Mouse (Mus musculus) ES-E14 (cell line): ENCODE data around the gene Mdga1. TPM values are rescaled to one million over a fixed set of nuclear protein-coding genes. Genes with fewer than 3 reads are reported as not detected.

Source experiments
- DNase-seq: peaks from one replicate; pipeline ENCODE4 v3.0.0-alpha.2; 2013; ENCODE audit warnings: low read depth, low spot score
- H3K27ac ChIP-seq: 2 replicates; pipeline ENCODE4 v1.5.1; 2012; ENCODE audit warnings: low read depth, mild to moderate bottlenecking, low read length, moderate library complexity, mixed read lengths; ENCODE audit not compliant: poor library complexity, insufficient read depth, severe bottlenecking
- H3K36me3 ChIP-seq: 2 replicates; pipeline ENCODE4 v1.6.1; 2012; ENCODE audit warnings: mild to moderate bottlenecking, low read length, moderate library complexity, mixed read lengths; ENCODE audit not compliant: control insufficient read depth, poor library complexity, insufficient read depth, severe bottlenecking
- H3K4me1 ChIP-seq, 2 experiments: fragments of 150-350 bp in 1 of 2; sonication (generic) in 1 of 2; 2 replicates each; pipeline ENCODE4 v1.6.1; 2012; ENCODE audit warnings: low read length in 2 of 2, mild to moderate bottlenecking in 1 of 2, mixed read lengths in 1 of 2; ENCODE audit not compliant: control insufficient read depth in 2 of 2, insufficient read depth in 2 of 2, poor library complexity in 1 of 2
- H3K4me3 ChIP-seq, 2 experiments: fragments of 150-350 bp in 1 of 2; sonication (generic) in 1 of 2; 2 replicates each; pipeline ENCODE4 v1.5.1; 2012; ENCODE audit warnings: low read length in 2 of 2, low read depth in 1 of 2, mild to moderate bottlenecking in 1 of 2, mixed read lengths in 1 of 2; ENCODE audit not compliant: insufficient read depth in 1 of 2, poor library complexity in 1 of 2, severe bottlenecking in 1 of 2
- H3K9ac ChIP-seq: 2 replicates; pipeline ENCODE4 v1.6.1; 2012; ENCODE audit warnings: low read depth, mild to moderate bottlenecking, low read length, mixed read lengths; ENCODE audit not compliant: poor library complexity, insufficient read depth, severe bottlenecking
- H3K9me3 ChIP-seq: fragments of 150-350 bp; sonication (generic); 2 replicates; pipeline ENCODE4 v1.6.1; 2012; ENCODE audit warnings: low read depth, mild to moderate bottlenecking, low read length; ENCODE audit not compliant: control insufficient read depth, insufficient read depth
- CHD2 ChIP-seq: IDR thresholded peaks from 2 replicates; pipeline ENCODE4 v1.6.1; 2014; ENCODE audit warnings: mild to moderate bottlenecking, low read depth, low read length, inconsistent platforms
- HCFC1 ChIP-seq: IDR thresholded peaks from 2 replicates; pipeline ENCODE4 v1.6.1; 2012; ENCODE audit warnings: low read length, inconsistent platforms, borderline replicate concordance; ENCODE audit not compliant: insufficient read depth
- MAFK ChIP-seq: IDR thresholded peaks from 2 replicates; pipeline ENCODE4 v1.6.1; 2014; ENCODE audit warnings: mild to moderate bottlenecking, low read depth, low read length, inconsistent platforms; ENCODE audit not compliant: insufficient read depth
- ZC3H11A ChIP-seq: IDR thresholded peaks from 2 replicates; pipeline ENCODE4 v1.6.1; 2012; ENCODE audit warnings: low read depth, mild to moderate bottlenecking, inconsistent platforms, low read length, borderline replicate concordance
- ZNF384 ChIP-seq: IDR thresholded peaks from 2 replicates; pipeline ENCODE4 v1.6.1; 2012; ENCODE audit warnings: low read depth, low read length, inconsistent platforms
- in situ Hi-C, 2 experiments: fragments of 600-800 bp; cut with MboI; formaldehyde crosslinking; loops; one replicate each; pipeline ENCODE4 v1.15.1; 2025; ENCODE audit warnings: low sequenced_read_pairs in 2 of 2, inconsistent platforms in 1 of 2; ENCODE audit not compliant: unreplicated experiment in 2 of 2
- total RNA-seq: library from RNA; depleted of rRNA; stranded (reverse); fragments of 300-350 nt; gene quantifications from 2 replicates; pipeline ENCODE4 v1.2.3, GENCODE M21; 2012

Gene Mdga1
- total RNA-seq, 1 experiment: 7.1 TPM

DNA sequence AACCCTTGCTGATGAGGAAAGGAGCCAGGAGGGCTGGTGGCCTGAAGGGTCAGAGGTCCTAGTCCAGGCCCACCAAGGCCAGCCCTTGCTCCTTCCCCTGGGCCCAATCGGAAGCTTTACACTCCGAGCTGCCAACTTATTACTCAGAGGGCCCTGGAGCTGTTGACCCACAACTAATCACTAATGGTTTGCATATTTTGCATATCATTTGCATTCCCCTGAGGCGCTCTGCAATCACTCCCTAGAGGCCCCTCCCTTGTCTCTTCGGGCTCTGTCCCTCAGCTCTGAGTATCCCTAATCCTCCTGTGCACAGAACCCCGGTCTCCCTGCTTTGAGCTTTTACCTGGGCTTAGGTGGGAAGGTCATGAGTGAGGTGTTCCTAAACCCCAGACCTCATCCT, 4.4 kb downstream of the Mdga1 start:
- H3K4me3 ChIP-seq: no peak overlapping the region
- H3K27ac ChIP-seq: no peak overlapping the region
- H3K4me1 ChIP-seq: peaks cover 7 to 19% of the 10 kb centered on the region in 2 experiments; a peak in 3 of 4 replicates
- in situ Hi-C loops: no loop called here
- no peak overlapping the region for H3K9ac ChIP-seq
- H3K36me3 ChIP-seq: no peaks in the 10 kb centered on the region
- no peaks in the 10 kb centered on the region for H3K9me3 ChIP-seq
- DNase-seq: no peak
- TF ChIP-seq HCFC1 (no peak), ZC3H11A (no peak), MAFK (no peak), ZNF384 (no peak), CHD2 (no peak)

DNA sequence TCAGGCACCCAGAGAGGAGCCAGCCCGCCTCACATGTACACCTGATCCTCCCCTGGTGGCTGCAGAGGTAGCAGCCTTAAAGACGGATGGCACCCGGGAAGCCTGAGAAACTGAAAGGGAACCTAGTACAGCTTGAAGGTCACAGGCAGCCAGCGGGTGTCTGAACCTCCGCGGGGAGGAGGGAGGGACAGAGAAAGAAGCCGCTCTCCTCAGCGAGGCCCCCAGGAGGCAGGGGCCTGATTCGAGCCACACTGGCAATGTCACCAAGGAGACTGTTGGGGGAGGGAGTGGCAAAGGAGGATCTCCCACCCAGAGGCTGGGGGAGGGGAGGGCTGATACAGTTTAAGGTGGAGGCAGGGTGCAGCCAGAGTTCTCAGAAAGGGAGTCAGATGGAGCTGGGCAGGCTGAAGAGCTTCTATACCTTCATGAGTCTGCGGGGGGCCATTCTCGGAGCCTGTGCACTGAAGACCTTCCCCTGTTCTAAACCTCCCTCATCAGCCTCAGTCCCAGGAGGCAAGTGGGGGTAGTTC, 6.1 kb downstream of the Mdga1 start:
- TF ChIP-seq HCFC1 (no peak), MAFK (no peak), ZC3H11A (no peak), CHD2 (no peak), ZNF384 (no peak)
- Histone ChIP-seq H3K27ac (no peak overlapping the region), H3K9me3 (no peaks in the 10 kb centered on the region), H3K4me1 (peaks cover 7 to 19% of the 10 kb centered on the region in 2 experiments; a peak in 3 of 4 replicates), H3K36me3 (no peaks in the 10 kb centered on the region), H3K9ac (no peak overlapping the region), H3K4me3 (peak overlapping the region in 1 of 2 experiments; percentile 24; a peak in 1 of 4 replicates)
- DNase-seq: peak; percentile 63
- in situ Hi-C loops: no loop called here

DNA sequence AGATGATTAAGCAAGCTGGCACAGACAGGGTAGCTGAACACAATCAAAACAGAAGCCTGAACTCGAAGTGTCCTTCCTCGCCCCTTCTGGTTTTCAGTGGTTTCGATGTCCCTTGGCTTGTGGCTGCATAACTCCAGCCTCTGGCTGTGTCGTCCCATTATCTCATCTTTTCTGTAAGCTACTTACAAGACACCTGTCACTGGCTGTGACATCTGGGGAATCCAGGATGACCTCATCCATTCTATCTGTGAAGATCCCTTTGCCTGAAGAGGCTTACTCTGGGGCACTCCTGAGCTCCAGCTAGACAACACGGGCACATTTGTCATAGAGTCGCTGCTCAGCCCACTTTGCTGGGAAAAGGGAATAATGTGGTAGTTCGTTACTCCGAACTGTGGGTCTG, 14.0 kb downstream of the Mdga1 start:
- H3K4me1 ChIP-seq: peaks cover 0 to 4% of the 10 kb centered on the region in 2 experiments; a peak in 1 of 4 replicates
- H3K36me3 ChIP-seq: no peaks in the 10 kb centered on the region
- no peak overlapping the region for H3K27ac ChIP-seq
- H3K9ac ChIP-seq: no peak overlapping the region
- no peaks in the 10 kb centered on the region for H3K9me3 ChIP-seq
- in situ Hi-C loops: no loop called here
- H3K4me3 ChIP-seq: no peak overlapping the region
- no peak for DNase-seq
- no peak for TF ChIP-seq HCFC1
- TF ChIP-seq CHD2: no peak
- TF ChIP-seq ZNF384: no peak
- no peak for TF ChIP-seq ZC3H11A

DNA sequence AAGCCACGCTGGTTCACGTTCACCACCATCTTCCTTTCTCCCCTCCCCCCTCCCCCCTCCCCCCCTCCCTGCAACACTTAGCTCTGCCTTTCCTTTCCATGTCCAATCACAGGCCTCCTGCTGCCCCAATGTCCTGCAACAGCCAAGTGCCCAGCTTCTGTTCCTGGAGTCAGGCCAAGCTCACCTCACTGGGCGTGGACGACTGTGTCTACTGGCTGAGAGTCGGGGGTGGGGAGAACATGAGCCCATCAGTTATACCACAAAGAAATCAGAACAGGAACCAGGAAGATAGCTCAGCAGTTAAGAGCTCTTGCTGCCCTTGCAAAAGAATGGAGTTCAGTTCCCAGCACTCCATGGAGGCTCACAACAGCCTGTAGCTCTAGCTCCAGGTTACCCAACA, 15.6 kb downstream of the Mdga1 start:
- Histone ChIP-seq H3K9me3 (no peaks in the 10 kb centered on the region), H3K4me1 (peaks cover 0 to 4% of the 10 kb centered on the region in 2 experiments; a peak in 1 of 4 replicates), H3K9ac (no peak overlapping the region), H3K27ac (no peak overlapping the region), H3K4me3 (no peak overlapping the region), H3K36me3 (no peaks in the 10 kb centered on the region)
- in situ Hi-C loops: no loop called here
- DNase-seq: no peak
- TF ChIP-seq MAFK (no peak), HCFC1 (no peak), ZNF384 (no peak), CHD2 (no peak), ZC3H11A (no peak)

GRCm38 (mm10) chr17:29951100-29951499, 18.8 kb downstream of the Mdga1 start:
- no peak for DNase-seq
- no peak overlapping the region for H3K27ac ChIP-seq
- peaks cover 0 to 4% of the 10 kb centered on the region in 2 experiments; a peak in 1 of 4 replicates for H3K4me1 ChIP-seq
- H3K9ac ChIP-seq: no peak overlapping the region
- in situ Hi-C loops: no loop called here
- H3K36me3 ChIP-seq: no peaks in the 10 kb centered on the region
- no peak for TF ChIP-seq ZC3H11A
- TF ChIP-seq MAFK: no peak
- H3K9me3 ChIP-seq: no peaks in the 10 kb centered on the region
- H3K4me3 ChIP-seq: no peak overlapping the region
